Mouse (Mus musculus): ENCODE results near the gene Psmd13.
"Not testable (repeated sequence)": the region's sequence is repeated elsewhere in the genome, so short reads cannot be mapped to it uniquely, and the experiment has no call there.

DNA sequence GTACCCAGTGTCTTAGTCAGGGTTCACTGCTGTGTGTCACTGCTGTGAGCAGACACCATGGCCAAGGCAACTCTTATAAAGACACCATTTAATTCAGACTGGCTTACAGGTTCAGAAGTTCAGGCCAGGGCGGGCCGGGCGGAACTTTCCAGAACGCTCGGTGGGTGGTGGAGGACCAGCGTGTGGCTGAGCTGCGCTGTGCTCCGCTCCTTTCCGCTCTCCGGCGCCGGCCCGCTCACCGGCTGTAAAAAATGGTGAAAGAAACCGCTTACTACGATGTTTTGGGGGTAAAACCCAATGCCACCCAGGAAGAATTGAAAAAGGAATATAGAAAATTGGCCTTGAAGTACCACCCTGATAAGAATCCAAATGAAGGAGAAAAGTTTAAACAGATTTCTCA lies 8.9 kb downstream of the Psmd13 start:
- TF ChIP-seq POLR2A (IDR thresholded peaks at IDR 0.05; ENCODE audit: low read depth, low read length); CTCF (IDR thresholded peaks at IDR 0.05; ENCODE audit: extremely low read depth, insufficient read depth, insufficient read length, insufficient replicate concordance): not testable (repeated sequence)
